Mouse (Mus musculus): Measurements from ENCODE around the gene Lsm10. TPM values are rescaled to one million over a fixed set of nuclear protein-coding genes. Genes with fewer than 3 reads are reported as not detected.

Gene Lsm10
- polyA plus RNA-seq, 1 experiment from 2014 or later: 55.9 TPM

- no peak for DNase-seq (ENCODE audit: low spot score)
These were observed 22.2 kb downstream of the Lsm10 start for GRCm38 (mm10) chr4:126118651-126119050.

GRCm38 (mm10) chr4:126119051-126119450, 22.6 kb downstream of the Lsm10 start:
- DNase-seq (ENCODE audit: low spot score): no peak

GRCm38 (mm10) chr4:126120052-126120451, 23.6 kb downstream of the Lsm10 start:
- DNase-seq (ENCODE audit: low spot score): no peak

- no peak for DNase-seq (ENCODE audit: low spot score)
These were observed 24.1 kb downstream of the Lsm10 start for GRCm38 (mm10) chr4:126120506-126120905.

GRCm38 (mm10) chr4:126123309-126124040, 27.1 kb downstream of the Lsm10 start:
- DNase-seq (ENCODE audit: low spot score): no peak

- DNase-seq (ENCODE audit: low spot score): no peak
These were observed 34.1 kb downstream of the Lsm10 start for GRCm38 (mm10) chr4:126130502-126130901.

- DNase-seq (ENCODE audit: low spot score): no peak
These were observed 35.1 kb downstream of the Lsm10 start for GRCm38 (mm10) chr4:126131290-126132121.

- DNase-seq (ENCODE audit: low spot score): no peak
These were observed 36.3 kb downstream of the Lsm10 start for GRCm38 (mm10) chr4:126132636-126133264.

- no peak for DNase-seq (ENCODE audit: low spot score)
These were observed 37.8 kb downstream of the Lsm10 start for GRCm38 (mm10) chr4:126134236-126134635.

- no peak for DNase-seq (ENCODE audit: low spot score)
These were observed 38.2 kb downstream of the Lsm10 start for GRCm38 (mm10) chr4:126134639-126135038.

- DNase-seq (ENCODE audit: low spot score): no peak
These were observed 41.4 kb downstream of the Lsm10 start for GRCm38 (mm10) chr4:126137773-126138172.

GRCm38 (mm10) chr4:126141021-126141420, 44.6 kb downstream of the Lsm10 start:
- no peak for DNase-seq (ENCODE audit: low spot score)

GRCm38 (mm10) chr4:126145396-126145795, 49.0 kb downstream of the Lsm10 start:
- no peak for DNase-seq (ENCODE audit: low spot score)

GRCm38 (mm10) chr4:126146974-126147532, 50.6 kb downstream of the Lsm10 start:
- DNase-seq (ENCODE audit: low spot score): no peak

GRCm38 (mm10) chr4:126147533-126148160, 51.2 kb downstream of the Lsm10 start, which contains the start of gene Eva1b:
Eva1b (plus strand) TSS chr4:126147744.
- DNase-seq (ENCODE audit: low spot score): no peak

Other genes starting within 250 kb of the Lsm10 start
- 0.43 and 0.48 TPM in 2 replicates for gene Csf3r, start 72.1 kb upstream of the Lsm10 start, polyA plus RNA-seq (2015; fragmentation: Nextera tagmentation; extraction: Ambion mirVana)
- gene Mrps15, start 49.7 kb upstream of the Lsm10 start, polyA plus RNA-seq (2015; fragmentation: Nextera tagmentation; extraction: Ambion mirVana): 118 and 143 TPM in 2 replicates
- gene Oscp1, start 38.1 kb upstream of the Lsm10 start, polyA plus RNA-seq (2015; fragmentation: Nextera tagmentation; extraction: Ambion mirVana): 4.8 and 5.0 TPM in 2 replicates
- gene Stk40, start 7.3 kb downstream of the Lsm10 start, polyA plus RNA-seq (2015; fragmentation: Nextera tagmentation; extraction: Ambion mirVana): 26.5 and 28.8 TPM in 2 replicates
- 28.2 and 28.7 TPM in 2 replicates for gene Eva1b, start 51.1 kb downstream of the Lsm10 start, polyA plus RNA-seq (2015; fragmentation: Nextera tagmentation; extraction: Ambion mirVana)
- 2.2 and 2.7 TPM in 2 replicates for gene Sh3d21, start 66.9 kb downstream of the Lsm10 start, polyA plus RNA-seq (2015; fragmentation: Nextera tagmentation; extraction: Ambion mirVana)
- gene Thrap3, start 106.1 kb downstream of the Lsm10 start, polyA plus RNA-seq (2015; fragmentation: Nextera tagmentation; extraction: Ambion mirVana): 173 and 202 TPM in 2 replicates
- 15.9 and 18.2 TPM in 2 replicates for gene Map7d1, start 159.7 kb downstream of the Lsm10 start, polyA plus RNA-seq (2015; fragmentation: Nextera tagmentation; extraction: Ambion mirVana)
- 112 and 123 TPM in 2 replicates for gene Trappc3, start 165.7 kb downstream of the Lsm10 start, polyA plus RNA-seq (2015; fragmentation: Nextera tagmentation; extraction: Ambion mirVana)
- gene Col8a2, start 190.2 kb downstream of the Lsm10 start, polyA plus RNA-seq (2015; fragmentation: Nextera tagmentation; extraction: Ambion mirVana): 3.1 and 3.5 TPM in 2 replicates
- 70.4 and 73.0 TPM in 2 replicates for gene Adprhl2, start 225.1 kb downstream of the Lsm10 start, polyA plus RNA-seq (2015; fragmentation: Nextera tagmentation; extraction: Ambion mirVana)
- gene Tekt2, start 229.1 kb downstream of the Lsm10 start, polyA plus RNA-seq (2015; fragmentation: Nextera tagmentation; extraction: Ambion mirVana): 2.3 and 2.4 TPM in 2 replicates